Mouse (Mus musculus) hindbrain, postnatal 0 days (tissue): ENCODE measurements around the gene Nle1. TPM values are rescaled to one million over a fixed set of nuclear protein-coding genes. Genes with fewer than 3 reads are reported as not detected.
"Not testable (repeated sequence)": the region's sequence is repeated elsewhere in the genome, so short reads cannot be mapped to it uniquely, and the experiment has no call there.

Source experiments
- ATAC-seq: fragments of 200-750 bp; cut with Nextera tagmentation; 2 replicates; pipeline ENCODE4 v1.8.0; 2017; ENCODE audit warnings: mild to moderate bottlenecking, moderate TSS enrichment, moderate library complexity
- DNase-seq: peaks from one replicate; pipeline ENCODE4 v3.0.0-alpha.2; 2015; ENCODE audit warnings: low spot score
- H3K27ac ChIP-seq: fragments of 300-500 bp; sonication (generic); 2 replicates; pipeline ENCODE4 v1.5.1; 2014; ENCODE audit warnings: mild to moderate bottlenecking
- H3K27me3 ChIP-seq: fragments of 300-500 bp; sonication (generic); 2 replicates; pipeline ENCODE4 v1.6.1; 2014; ENCODE audit warnings: low read length, mixed read lengths; ENCODE audit not compliant: insufficient read depth
- H3K36me3 ChIP-seq: fragments of 300-500 bp; sonication (generic); 2 replicates; pipeline ENCODE4 v1.6.1; 2014; ENCODE audit warnings: low read length, mixed read lengths; ENCODE audit not compliant: insufficient read depth
- H3K4me1 ChIP-seq: fragments of 300-500 bp; sonication (generic); 2 replicates; pipeline ENCODE4 v1.6.1; 2014; ENCODE audit warnings: antibody characterized with exemption, low read length, mixed read lengths; ENCODE audit not compliant: insufficient read depth
- H3K4me2 ChIP-seq: fragments of 300-500 bp; sonication (generic); 2 replicates; pipeline ENCODE4 v1.6.1; 2014; ENCODE audit warnings: low read depth, mild to moderate bottlenecking, low read length, moderate library complexity, mixed read lengths
- H3K4me3 ChIP-seq: fragments of 300-500 bp; sonication (generic); 2 replicates; pipeline ENCODE4 v1.5.1; 2014; ENCODE audit warnings: low read length
- H3K9ac ChIP-seq: fragments of 300-500 bp; sonication (generic); replicated peaks from 2 replicates; pipeline ENCODE4 v1.6.1; 2014; ENCODE audit warnings: mild to moderate bottlenecking, low read length, moderate library complexity, mixed read lengths
- H3K9me3 ChIP-seq: fragments of 300-500 bp; sonication (generic); 2 replicates; pipeline ENCODE4 v1.6.1; 2016; ENCODE audit warnings: low read length, mixed read lengths
- CTCF ChIP-seq: IDR thresholded peaks from 2 replicates; pipeline ENCODE4 v1.5.1; 2016; ENCODE audit warnings: antibody characterized with exemption, control low read depth, low read depth
- WGBS: fragments of 180-500 bp; shearing (Covaris S2); extraction: QIAGEN DNeasy Blood & Tissue Kit; methylation state at CpG from one replicate; pipeline ENCODE4 v1.1.7; 2014; 5-methylcytosine and 5-hydroxymethylcytosine counted together
- polyA plus RNA-seq: library from polyadenylated mRNA; unstranded; fragments of >200 nt; fragmentation: Nextera tagmentation; extraction: Ambion mirVana; gene quantifications from 2 replicates; pipeline ENCODE4 v1.2.1, GENCODE M21; 2015
- total RNA-seq: library from RNA; depleted of rRNA; stranded (reverse); fragments of >200 nt; gene quantifications from 2 replicates; pipeline ENCODE4 v1.2.3, GENCODE M21; 2014

Gene Nle1
- total and polyA plus RNA-seq, 2 experiments from 2014 or later, result 27.2 to 34.2 TPM

GRCm38 (mm10) chr11:82950736-82951481 lies 42.7 kb upstream of the Nle1 start, which contains the start of gene Slfn5:
Gene Slfn5 (plus strand): TSS chr11:82951349.
- Histone ChIP-seq H3K27ac (no peak within 1 kb of the TSS; the same call in 1 of the 2 replicates), H3K36me3 (no peaks in the 10 kb centered on the region), H3K9ac (no peak within 1 kb of the TSS; the same call in 1 of the 2 replicates), H3K27me3 (peaks cover 19% of the 10 kb centered on the region), H3K4me1 (no peaks in the 10 kb centered on the region), H3K9me3 (no peaks in the 10 kb centered on the region), H3K4me2 (peak within 1 kb of the TSS; percentile 35), H3K4me3 (peak within 1 kb of the TSS; percentile 26)
- no peak for ATAC-seq
- TF ChIP-seq CTCF, result no peak
- WGBS, result 17% methylated on average over 10 of the region's 10 CpGs
- DNase-seq, result no peak

- Histone ChIP-seq H3K27me3 (peaks cover 18% of the 10 kb centered on the region), H3K9me3 (no peaks in the 10 kb centered on the region), H3K27ac (no peak overlapping the region), H3K4me3 (no peak overlapping the region), H3K4me1 (no peaks in the 10 kb centered on the region), H3K4me2 (no peak overlapping the region), H3K36me3 (no peaks in the 10 kb centered on the region), H3K9ac (no peak overlapping the region)
- ATAC-seq (no peak), DNase-seq (no peak)
- TF ChIP-seq CTCF, result no peak
- WGBS, result 85% methylated on average over 9 of the region's 9 CpGs
Observed at GRCm38 (mm10) chr11:82949036-82949435, 40.8 kb upstream of the Nle1 start.

- WGBS, result 46% methylated on average over 4 of the region's 4 CpGs
- no peak overlapping the region for H3K4me2 ChIP-seq
- no peak overlapping the region for H3K4me3 ChIP-seq
- no peak for TF ChIP-seq CTCF
- no peaks in the 10 kb centered on the region for H3K4me1 ChIP-seq
- DNase-seq (no peak), ATAC-seq (no peak)
- H3K27ac ChIP-seq, result no peak overlapping the region
- no peaks in the 10 kb centered on the region for H3K36me3 ChIP-seq
- no peak overlapping the region for H3K9ac ChIP-seq
- H3K9me3 ChIP-seq, result no peaks in the 10 kb centered on the region
- peaks cover 18% of the 10 kb centered on the region for H3K27me3 ChIP-seq
Observed at GRCm38 (mm10) chr11:82947457-82947856, 39.2 kb upstream of the Nle1 start.

GRCm38 (mm10) chr11:82945636-82946035 lies 37.4 kb upstream of the Nle1 start:
- Histone ChIP-seq H3K27me3 (peaks cover 2% of the 10 kb centered on the region; the same call in 1 of the 2 replicates), H3K9ac (no peak overlapping the region), H3K27ac (no peak overlapping the region), H3K9me3 (no peaks in the 10 kb centered on the region), H3K4me3 (no peak overlapping the region), H3K4me2 (no peak overlapping the region), H3K36me3 (no peaks in the 10 kb centered on the region), H3K4me1 (no peaks in the 10 kb centered on the region)
- TF ChIP-seq CTCF, result no peak
- WGBS, result 67% methylated on average over 2 of the region's 2 CpGs
- DNase-seq (no peak), ATAC-seq (no peak)

- 54% methylated on average over 6 of the region's 6 CpGs for WGBS
- Histone ChIP-seq H3K4me3 (no peak overlapping the region), H3K9me3 (no peaks in the 10 kb centered on the region), H3K27me3 (no peaks in the 10 kb centered on the region), H3K36me3 (no peaks in the 10 kb centered on the region), H3K4me2 (no peak overlapping the region), H3K9ac (no peak overlapping the region), H3K27ac (no peak overlapping the region), H3K4me1 (no peaks in the 10 kb centered on the region)
- TF ChIP-seq CTCF, result no peak
- no peak for ATAC-seq
- no peak for DNase-seq
Observed at GRCm38 (mm10) chr11:82943336-82943735, 35.1 kb upstream of the Nle1 start.

- no peak for TF ChIP-seq CTCF
- 0 out of 2 replicates have a peak, but pooled peaks have one; percentile 56 for ATAC-seq
Observed at GRCm38 (mm10) chr11:82933186-82933585, 25.0 kb upstream of the Nle1 start.

GRCm38 (mm10) chr11:82931671-82932450 lies 23.6 kb upstream of the Nle1 start:
- not testable (repeated sequence) for H3K9me3 ChIP-seq, H3K27ac ChIP-seq, H3K4me1 ChIP-seq, H3K36me3 ChIP-seq, ATAC-seq
- peaks cover 31% of the 10 kb centered on the region for H3K27me3 ChIP-seq
- WGBS, result 1% methylated on average over 103 of the region's 119 CpGs
- peak overlapping the region; percentile 52 for H3K4me3 ChIP-seq
- peak overlapping the region; percentile 45 for H3K9ac ChIP-seq
- DNase-seq, result peak; percentile 11
- H3K4me2 ChIP-seq, result peak overlapping the region; percentile 81

More at GRCm38 (mm10) chr11:82933186-82933585, 25.0 kb upstream of the Nle1 start:
- WGBS, result under 1% methylated on average over 27 of the region's 29 CpGs
- no peak overlapping the region; the same call in 1 of the 2 replicates for H3K9ac ChIP-seq
- H3K4me2 ChIP-seq, result peak overlapping the region; percentile 81
- no peaks in the 10 kb centered on the region for H3K4me1 ChIP-seq
- H3K27ac ChIP-seq, result no peak overlapping the region
- peaks cover 31% of the 10 kb centered on the region for H3K27me3 ChIP-seq
- peak overlapping the region; percentile 52 for H3K4me3 ChIP-seq
- no peaks in the 10 kb centered on the region for H3K9me3 ChIP-seq
- no peaks in the 10 kb centered on the region for H3K36me3 ChIP-seq
- no peak for DNase-seq

GRCm38 (mm10) chr11:82931161-82931560 lies 22.9 kb upstream of the Nle1 start:
- DNase-seq, result peak; percentile 24
- peak overlapping the region; percentile 52 for H3K4me3 ChIP-seq
- 4% methylated on average over 47 of the region's 63 CpGs for WGBS

GRCm38 (mm10) chr11:82930391-82930955 lies 22.3 kb upstream of the Nle1 start:
- Histone ChIP-seq H3K27me3 (peaks cover 24% of the 10 kb centered on the region), H3K4me3 (peak overlapping the region; percentile 52), H3K4me2 (peak overlapping the region; percentile 81)
- ATAC-seq, H3K9me3 ChIP-seq, H3K36me3 ChIP-seq, H3K9ac ChIP-seq, H3K4me1 ChIP-seq, H3K27ac ChIP-seq: not testable (repeated sequence)
- peak; percentile 25 for DNase-seq
- 2% methylated on average over 78 of the region's 85 CpGs for WGBS

More at GRCm38 (mm10) chr11:82931161-82931560, 22.9 kb upstream of the Nle1 start:
- not testable (repeated sequence) for H3K9me3 ChIP-seq, ATAC-seq, H3K36me3 ChIP-seq, H3K4me1 ChIP-seq, H3K27ac ChIP-seq
- Histone ChIP-seq H3K27me3 (peaks cover 25% of the 10 kb centered on the region), H3K9ac (peak overlapping the region; percentile 45; the same call in 1 of the 2 replicates), H3K4me2 (peak overlapping the region; percentile 81)
